Mouse (Mus musculus): ENCODE measurements around the gene Cct3. TPM values are rescaled to one million over a fixed set of nuclear protein-coding genes. Genes with fewer than 3 reads are reported as not detected.
A peak's percentile ranks its signal among the peaks of the same experiment; 100 is the strongest.
"Not testable (repeated sequence)": the region's sequence is repeated elsewhere in the genome, so short reads cannot be mapped to it uniquely, and the experiment has no call there.

Cct3 gene
- total RNA-seq, 2 experiments from 2014 or later = 184 to 199 TPM

DNA sequence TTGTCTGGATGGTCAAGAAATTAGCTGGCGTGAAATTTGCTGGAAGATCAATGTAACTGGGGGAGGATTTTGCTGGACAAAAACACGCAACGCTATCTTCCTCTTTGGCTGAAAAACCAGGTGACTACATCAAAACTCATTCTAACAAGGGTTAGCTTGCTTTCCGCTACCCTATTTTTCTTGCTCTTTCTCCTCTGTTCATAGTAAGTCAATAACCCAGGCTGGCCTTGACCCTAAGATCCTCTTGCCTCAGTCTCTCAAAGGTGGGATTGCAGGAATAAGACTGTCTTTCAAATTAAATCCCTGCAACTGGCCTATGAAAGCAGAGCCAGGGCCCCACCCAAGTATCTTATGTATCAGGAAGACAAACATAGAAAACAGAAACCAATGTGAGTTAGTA is 9.8 kb upstream of the Cct3 start, which contains the start of gene Gm38392:
Gm38392 (minus strand) TSS at position 101 of the 400 bp plus-strand sequence.
- no peak for DNase-seq (ENCODE audit: low spot score)
- intact Hi-C loops (cut with DNase I) = no loop called here

DNA sequence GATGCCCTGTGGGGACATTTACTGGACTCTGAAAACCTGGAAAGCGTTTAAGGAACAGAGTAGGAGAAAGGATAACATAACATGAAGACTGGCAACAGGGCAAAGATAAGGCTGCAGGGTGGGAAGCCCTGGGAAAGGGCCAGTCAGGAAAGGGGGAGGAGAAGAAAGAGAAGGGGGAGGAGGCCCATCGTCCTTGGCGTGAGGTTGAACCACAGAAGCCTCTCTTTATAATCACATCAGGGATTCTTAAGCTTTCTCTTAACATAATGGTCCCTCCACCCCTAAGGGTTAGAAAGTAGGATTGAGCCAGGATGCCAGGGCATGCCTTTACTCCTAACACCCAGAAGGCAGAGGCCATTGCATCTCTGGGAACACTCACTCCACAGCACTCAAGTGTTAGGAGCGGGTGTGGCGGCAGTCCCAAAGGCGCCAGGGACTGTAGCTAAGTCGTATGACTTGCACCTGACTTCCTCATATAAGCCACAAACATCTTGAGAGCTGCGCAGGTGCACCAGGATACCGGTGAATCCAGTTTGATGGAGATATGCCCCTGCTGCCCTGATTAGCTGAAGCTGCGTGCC is 8.7 kb upstream of the Cct3 start:
- intact Hi-C loops (cut with DNase I); DNase-seq (ENCODE audit: low spot score): not testable (repeated sequence)

DNA sequence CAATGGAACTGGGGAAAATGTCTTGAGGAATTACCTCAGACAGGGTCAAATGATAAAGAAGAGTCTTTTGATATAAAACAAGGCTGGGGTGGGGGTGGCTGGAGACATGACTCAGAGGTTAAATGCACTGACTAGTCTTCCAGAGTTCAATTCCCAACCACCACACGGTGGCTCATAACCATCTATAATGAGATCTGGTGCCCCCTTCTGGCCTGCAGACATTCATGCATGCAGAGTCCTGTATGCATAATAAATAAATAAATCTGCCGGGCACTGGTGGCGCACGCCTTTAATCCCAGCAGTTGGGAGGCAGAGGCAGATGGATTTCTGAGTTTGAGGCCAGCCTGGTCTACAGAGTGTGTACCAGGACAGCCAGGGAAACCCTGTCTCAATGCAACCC is 4.9 kb upstream of the Cct3 start:
- DNase-seq (ENCODE audit: low spot score) = no peak
- intact Hi-C loops (cut with DNase I) = no loop called here

DNA sequence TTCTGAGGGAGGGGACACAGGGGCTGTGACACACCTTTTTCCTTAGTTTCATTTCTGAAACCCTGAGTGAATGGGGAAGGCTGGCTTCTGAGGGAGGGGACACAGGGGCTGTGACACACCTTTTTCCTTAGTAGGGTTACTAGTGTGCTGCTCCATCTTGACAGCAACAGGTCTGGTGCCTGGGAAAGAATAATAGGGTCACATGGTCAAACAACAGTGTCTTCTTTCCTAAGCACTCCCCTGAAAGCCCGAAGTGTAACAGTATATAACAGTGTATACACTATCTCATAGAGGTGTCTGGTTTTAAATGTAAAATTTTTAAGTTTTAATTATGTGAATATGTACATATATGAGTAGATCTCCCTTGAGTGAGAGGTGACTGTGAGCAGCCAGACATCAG is 1.6 kb upstream of the Cct3 start:
- DNase-seq (ENCODE audit: low spot score); intact Hi-C loops (cut with DNase I): not testable (repeated sequence)

DNA sequence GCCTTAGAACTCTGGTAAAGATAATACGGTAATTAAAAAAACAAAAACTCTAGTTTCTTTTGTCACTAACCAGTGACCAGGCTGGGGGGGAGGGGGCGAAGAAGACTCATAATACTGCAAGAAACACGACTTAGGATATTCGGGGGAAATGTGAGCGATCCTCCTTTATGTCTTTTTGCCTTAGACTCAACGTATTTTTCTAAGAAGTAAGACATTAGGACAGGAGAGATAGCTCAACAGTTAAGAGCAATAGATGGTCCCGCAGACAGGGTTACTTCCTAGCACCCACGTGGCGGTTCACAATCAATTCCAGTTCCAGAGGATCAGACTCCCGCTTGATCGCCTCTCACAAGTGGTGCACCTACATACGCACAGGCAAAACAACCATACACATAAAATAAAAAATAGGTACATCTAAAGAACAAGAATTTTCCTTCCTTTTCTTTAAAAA is 781 bp upstream of the Cct3 start:
- no peak for DNase-seq (ENCODE audit: low spot score)
- intact Hi-C loops (cut with DNase I) = no loop called here

DNA sequence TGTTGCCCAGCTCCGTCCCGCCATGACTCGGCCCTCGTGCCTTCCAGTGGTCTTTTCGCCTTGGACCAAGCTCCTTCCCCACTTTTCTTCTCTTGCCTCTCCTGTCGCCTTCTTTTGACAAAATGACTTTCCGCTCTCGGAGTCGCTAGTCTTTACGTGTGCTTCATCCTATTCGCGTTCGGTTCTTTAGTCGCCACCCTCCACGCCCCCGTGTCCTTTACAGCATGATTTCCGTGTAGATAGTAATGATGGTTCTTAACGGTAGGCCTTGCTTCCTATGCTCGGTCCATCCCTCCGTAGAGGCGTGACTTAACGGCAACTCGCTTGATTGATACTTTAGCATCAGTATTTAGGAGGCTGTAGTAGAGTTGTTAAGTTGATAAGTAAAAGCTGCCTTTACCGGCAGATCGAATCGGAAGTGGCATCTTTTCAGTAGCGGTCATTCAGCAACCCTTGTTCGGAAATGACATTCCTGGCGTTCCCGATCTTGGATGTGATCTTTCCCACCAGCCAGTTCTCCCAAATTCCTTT is 470 bp downstream of the Cct3 start:
- no peak for DNase-seq (ENCODE audit: low spot score)
- intact Hi-C loops (cut with DNase I) = no loop called here

DNA sequence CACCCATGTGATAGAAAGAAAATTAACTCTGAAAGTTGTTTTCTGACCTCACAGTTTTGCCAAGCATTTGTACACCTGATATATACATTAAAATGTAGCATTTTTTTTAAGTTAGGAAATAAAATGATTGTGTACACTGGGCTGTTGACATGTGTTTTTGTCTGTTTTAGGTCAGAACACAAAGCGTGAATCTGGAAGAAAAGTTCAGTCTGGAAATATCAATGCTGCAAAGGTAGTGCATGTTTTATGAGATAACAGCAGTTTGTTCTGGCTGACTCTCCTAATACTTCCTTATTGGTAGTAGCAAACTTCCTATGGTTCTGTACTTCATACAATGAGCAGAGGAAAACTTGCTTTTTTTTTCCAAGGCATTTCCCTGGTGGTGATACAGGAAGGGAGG is 2.3 kb downstream of the Cct3 start:
- intact Hi-C loops (cut with DNase I) = no loop called here
- no peak for DNase-seq (ENCODE audit: low spot score)

DNA sequence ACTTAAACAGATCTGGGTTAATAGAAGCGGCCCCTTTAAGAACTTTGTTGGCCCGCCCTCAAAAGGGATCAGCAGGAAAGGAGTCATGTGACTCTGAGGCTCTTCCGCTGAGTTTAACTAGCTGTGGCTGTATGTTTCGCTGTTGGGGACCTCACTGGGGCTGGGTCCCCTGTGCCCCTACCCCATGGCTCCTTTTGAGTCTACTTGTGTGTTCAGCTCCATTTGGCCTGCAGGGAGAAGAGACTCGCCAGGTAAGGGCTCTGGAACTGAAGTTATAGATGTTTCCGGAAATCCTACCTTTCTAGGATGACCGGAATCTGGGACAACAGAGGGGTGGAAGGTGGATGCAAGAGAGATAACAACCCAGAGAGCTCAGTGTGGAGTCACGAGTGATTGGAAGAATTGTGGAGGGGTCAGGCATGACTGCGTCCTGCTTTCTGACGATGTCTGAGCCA is 28.1 kb downstream of the Cct3 start, which contains the start of gene Glmp:
Glmp (plus strand) TSS at position 73 of the 455 bp plus-strand sequence.
- DNase-seq (ENCODE audit: low spot score) = peak; percentile 29
- intact Hi-C loops (cut with DNase I) = no loop called here

DNA sequence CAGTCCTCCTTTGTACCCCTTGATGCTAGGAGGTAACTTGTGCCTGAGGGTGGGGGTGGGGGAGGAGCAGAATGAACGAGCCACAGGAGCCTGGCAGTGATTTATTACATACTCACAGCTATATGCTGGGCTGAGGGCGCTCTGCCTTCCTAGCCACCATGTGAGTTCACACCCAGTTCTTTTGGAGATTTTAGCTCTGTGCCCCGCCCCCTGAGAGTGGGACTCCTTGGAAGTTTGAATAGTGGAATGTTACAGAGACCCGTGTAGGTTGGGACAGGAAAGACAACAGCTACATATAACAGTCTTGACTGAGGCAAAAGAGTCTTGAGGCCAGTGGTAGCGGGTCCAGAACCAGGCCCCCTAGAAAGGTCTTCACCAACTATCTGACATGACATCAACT is 32.0 kb downstream of the Cct3 start:
- no peak for DNase-seq (ENCODE audit: low spot score)
- intact Hi-C loops (cut with DNase I) = no loop called here

DNA sequence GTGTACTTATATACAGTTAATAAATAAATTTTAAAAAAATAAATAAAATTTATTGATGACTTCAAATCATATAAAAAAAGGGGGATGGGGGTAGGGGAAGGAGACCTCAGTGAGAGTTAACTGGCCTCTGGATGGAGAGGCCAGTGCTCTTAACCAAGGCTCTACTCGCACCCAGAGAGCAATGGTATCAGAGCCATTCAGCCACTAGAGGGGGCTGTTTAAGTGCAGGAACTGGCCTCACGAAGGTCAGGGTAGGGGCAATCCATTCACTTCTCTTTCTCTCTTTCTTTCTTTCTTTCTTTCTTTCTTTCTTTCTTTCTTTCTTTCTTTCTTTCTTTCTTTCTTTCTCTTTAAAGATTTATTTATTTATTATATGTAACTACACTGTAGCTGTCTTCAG is 34.4 kb downstream of the Cct3 start:
- intact Hi-C loops (cut with DNase I) = no loop called here
- DNase-seq (ENCODE audit: low spot score) = no peak

DNA sequence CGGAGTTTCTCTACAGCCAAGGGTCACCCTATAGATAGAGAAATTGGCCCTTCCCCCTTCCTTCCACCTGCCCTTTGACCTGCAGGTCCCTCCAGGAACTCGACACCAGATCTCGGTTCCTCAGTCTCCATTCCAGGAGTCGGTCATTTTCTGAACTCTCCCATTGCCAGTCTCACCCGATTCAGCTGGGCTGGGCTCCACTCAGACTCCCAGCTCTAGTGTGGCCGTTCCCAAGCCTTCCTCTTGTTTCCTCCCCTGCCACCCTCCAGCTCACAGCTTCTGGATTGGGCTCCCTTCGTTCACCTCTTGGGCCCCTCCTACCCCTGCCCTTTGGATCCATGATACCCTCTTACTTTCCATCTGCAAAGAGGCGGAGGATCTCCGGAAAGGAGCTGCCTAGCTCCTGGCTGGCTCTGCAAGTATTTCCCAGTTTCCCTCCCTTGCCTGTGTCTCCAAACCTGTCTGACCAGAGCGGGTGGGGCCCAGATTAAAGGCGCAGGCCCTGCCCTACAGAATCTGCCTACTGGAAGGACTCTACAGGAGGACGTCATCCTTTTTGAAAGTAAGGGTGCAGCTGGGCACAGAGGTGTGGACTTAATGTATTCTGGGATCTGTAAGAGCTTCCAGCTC is 37.2 kb downstream of the Cct3 start:
- intact Hi-C loops (cut with DNase I) = no loop called here
- DNase-seq (ENCODE audit: low spot score) = no peak

DNA sequence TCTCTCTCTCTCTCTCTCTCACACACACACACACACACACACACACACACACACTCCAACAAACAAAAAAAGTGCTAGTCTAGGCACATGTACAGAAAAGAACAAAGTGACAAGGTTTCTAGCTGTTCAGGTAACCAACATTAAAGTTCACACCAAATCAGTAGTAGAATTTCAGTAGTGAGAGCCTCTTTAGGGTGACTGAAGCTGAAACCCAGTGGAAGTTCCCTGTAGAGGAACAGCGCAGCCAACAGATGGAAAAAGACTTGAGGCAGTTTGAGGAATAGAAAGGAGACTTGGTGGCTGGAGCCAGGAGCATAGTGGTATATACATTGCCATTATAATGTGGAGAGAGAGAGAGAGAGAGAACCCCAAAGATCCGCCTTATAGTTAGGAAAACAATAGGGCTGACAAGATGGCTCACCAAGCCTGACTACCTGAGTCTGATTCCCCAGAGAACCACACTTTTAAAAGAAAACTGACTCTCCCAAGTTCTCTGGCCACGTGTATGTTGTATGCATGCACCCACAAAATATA is 38.1 kb downstream of the Cct3 start:
- DNase-seq (ENCODE audit: low spot score) = no peak
- intact Hi-C loops (cut with DNase I) = no loop called here

DNA sequence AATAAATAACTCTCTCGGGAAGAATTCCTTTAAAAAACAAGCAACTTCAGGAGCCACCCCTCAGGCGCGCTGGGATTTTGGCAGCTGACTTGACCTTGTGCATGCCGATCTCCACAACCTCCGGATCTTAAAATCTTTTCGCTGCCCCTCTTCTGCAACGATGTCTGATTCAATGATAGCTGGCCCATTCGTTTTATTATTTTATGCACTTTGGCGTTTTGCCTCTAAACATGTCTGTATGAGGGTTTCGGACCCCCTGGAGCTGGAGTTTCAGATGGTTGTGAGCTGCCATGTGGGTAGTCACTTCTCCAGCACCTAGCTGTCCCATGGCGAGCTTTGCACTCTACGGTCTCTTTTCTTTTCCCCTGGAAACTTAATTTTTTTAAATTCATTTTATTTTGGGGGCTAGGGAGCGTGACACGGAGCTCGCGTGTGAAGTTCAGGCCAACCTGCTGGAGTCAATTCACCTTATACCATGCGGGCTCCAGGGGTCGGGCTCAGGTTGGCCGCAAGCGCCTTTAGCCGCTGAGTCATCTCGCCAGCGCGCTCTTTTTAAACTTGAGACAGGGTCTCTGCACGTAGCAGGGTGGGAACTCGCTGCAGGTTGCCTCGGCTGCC is 38.6 kb downstream of the Cct3 start:
- DNase-seq (ENCODE audit: low spot score) = no peak
- intact Hi-C loops (cut with DNase I) = no loop called here

DNA sequence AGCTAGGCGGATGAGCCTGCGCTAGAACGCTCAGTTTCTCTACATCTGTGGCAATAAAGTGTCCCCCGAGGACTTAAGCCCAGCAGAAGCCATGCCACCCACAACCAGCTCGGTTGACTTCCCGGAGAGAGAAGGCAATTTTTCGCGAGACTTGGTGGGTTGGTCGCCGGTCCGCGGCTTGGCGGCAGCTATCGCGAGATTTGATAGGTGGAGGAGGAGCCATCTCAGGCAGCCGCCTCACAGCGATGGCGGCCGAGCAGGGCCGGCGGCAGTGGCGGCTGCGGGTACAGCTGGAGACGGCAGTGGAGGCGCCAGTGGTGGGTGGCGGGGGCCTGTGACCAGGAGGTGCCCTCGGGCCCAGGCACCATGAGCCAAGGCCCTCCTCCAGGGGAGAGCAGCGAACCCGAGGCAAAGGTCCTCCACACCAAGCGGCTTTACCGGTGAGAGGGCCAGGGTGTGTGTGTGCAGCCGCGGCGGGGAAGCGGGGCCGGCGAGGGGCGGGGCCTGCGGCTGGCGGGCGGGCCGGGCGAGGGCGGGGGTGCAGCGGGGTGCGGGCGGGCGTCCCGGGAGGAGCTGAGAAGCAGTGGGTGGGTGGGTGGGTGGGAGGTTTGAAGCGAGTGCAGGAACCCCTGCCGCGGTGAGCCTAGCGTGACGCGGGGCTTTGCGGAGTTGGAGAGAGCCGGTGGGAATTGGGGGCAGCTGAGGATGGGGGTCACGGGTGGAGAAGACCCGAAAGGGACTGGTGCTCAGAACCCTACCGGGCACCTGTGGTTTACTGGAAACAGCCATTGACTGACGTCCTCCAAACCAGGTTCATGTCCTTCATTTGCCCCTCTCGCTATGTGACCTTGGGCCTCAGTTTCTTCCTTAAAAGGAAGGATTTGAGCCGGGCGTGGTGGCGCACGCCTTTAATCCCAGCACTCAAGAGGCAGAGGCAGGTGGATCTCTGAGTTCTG is 39.4 kb downstream of the Cct3 start, which contains the start of the genes Tmem79 and Smg5:
Tmem79 (minus strand) TSS at position 91 of the 956 bp plus-strand sequence.
Smg5 (plus strand) TSS at position 203 of the 956 bp plus-strand sequence.
- peak; percentile 93 for DNase-seq (ENCODE audit: low spot score)
- intact Hi-C loops (cut with DNase I) = no loop called here

DNA sequence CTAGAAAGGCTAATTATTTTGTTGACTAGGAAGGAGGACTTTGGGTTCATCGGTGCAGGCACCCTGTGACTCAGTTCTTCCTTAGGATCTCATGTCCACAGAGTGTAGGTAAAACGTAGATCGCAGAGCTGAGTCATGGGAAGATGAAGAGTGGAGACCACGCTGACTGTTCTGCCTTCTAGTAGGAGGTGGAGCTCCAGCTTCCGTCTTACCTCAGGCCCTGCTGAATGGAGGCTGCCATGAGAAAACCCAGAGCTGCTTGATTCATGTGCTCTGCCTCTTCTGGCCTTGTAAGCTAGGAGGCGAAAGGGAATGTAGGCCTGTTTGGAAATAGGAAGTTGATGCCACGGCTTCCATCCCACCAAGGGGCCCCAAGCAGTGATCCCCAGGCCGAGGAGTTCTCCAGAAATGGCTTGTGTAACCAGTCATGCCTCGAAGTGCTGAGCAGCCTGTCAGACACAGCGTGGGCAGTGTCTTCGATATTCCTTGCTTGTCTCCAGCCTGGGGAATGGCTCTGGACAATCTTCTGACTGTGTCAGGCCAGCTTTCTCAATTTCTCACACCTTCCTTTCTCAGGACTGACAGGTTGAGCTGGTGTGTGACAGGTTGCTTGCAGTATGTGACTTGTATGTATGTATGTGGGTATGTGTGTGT is 40.6 kb downstream of the Cct3 start:
- intact Hi-C loops (cut with DNase I) = no loop called here
- DNase-seq (ENCODE audit: low spot score) = no peak

DNA sequence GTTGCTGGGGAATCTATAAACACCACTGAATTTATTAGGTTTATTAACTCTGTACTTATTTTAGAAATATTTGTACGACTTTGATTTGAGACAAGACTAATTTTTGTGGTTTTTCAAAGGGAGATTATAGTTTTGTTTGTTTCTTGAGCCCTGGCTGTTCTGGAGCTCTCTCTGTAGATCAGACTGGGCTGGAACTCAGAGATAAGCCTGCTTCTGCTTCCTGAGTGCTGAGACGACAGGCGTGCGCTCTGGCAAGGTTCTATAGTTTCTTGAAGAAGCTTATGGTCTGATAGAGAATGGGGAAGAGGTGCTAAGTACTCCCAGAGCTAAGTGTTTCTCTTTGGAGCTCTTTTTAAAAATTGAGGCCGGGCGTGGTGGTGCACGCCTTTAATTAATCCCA is 41.4 kb downstream of the Cct3 start:
- intact Hi-C loops (cut with DNase I) = no loop called here

DNA sequence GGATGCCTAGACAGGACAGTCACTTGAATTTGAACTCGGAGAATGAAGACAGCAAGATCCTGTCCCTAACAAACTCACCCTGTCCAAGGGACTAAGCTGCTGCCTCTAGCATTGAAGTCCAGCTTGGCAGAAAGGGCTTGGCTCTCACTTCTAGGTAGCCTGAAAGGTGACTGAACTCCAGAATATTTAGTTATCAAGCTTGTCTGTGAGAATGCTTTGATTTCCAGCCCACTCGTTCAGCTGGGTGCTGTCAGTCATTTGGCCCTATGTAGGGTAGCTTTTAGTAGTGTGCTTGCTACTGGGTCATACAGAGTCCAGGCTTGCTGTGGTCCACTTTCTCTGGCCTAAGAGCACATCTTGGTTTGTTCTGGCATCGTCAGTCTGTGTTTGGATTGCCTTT is 42.1 kb downstream of the Cct3 start:
- DNase-seq (ENCODE audit: low spot score) = no peak
- intact Hi-C loops (cut with DNase I) = no loop called here

More for the DNA sequence above, 41.4 kb downstream of the Cct3 start:
- no peak for DNase-seq (ENCODE audit: low spot score)

DNA sequence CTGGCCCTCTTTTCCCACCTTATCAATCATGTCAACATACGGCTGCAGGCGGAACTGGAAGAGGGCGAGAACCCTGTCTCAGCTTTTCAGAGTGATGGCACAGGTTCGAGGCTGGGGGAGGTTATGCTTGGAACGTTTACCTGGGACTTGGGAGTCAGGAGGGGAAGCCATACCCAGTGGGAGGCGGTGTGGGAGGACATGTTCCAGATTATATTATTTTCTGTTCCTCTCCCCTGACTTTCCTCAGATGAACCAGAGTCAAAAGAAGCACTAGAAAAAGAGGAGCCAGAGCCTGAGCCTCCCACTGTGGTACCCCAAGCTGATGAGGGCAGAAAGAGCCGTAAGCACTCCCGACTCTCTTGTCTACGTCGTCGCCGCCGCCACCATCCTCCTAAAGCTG is 53.8 kb downstream of the Cct3 start:
- no peak for DNase-seq (ENCODE audit: low spot score)
- intact Hi-C loops (cut with DNase I) = no loop called here

DNA sequence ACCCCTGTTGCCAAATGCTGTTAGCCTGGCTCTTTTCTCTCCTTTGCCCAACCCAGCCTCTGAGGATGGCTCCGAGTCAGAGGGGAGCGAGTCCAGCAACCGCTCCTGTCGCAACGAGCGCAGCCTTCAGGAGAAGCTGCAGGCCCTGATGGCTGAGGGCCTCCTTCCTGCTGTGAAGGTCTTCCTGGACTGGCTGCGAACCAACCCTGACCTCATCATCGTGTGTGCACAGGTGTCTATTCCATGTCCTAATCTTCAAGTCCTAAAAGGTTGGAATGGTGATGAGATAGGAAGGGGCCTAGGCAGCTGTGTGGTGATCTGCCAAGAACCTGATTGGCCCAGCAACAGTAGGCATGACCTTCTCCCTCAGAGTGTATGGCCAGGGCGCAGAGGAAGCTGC is 56.0 kb downstream of the Cct3 start:
- intact Hi-C loops (cut with DNase I) = no loop called here
- DNase-seq (ENCODE audit: low spot score) = no peak
